Mouse (Mus musculus): ENCODE data around the gene Asna1.

DNA sequence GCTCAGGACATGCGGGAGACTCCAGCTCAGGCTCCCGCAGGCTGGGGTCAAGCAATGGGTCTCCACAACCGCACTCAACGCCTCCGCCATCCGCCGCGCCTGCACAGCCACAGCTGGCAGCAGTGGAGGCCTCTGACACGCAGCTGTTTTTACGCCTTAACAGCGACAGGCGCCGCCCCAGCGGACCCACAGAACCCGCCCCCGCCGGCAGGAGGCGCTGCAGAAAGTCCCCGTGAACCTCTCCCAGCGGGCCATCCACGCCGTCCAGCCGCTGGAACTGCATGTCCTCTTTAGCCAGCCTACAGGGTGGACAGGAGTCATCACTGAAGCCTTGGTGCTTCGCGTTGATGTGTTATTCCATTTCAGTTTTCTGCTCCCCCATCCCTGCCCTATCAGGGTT, 17.4 kb downstream of the Asna1 start:
- TF ChIP-seq CTCF (IDR thresholded peaks at IDR 0.05) (peak; percentile 67), EP300 (IDR thresholded peaks at IDR 0.05) (no peak)
